Mouse (Mus musculus): ENCODE measurements around the gene Chst3.
"Not testable (repeated sequence)": the region's sequence is repeated elsewhere in the genome, so short reads cannot be mapped to it uniquely, and the experiment has no call there.

GRCm38 (mm10) chr10:60147510-60148047, 71.5 kb downstream of the Chst3 start:
- not testable (repeated sequence) for TF ChIP-seq CTCF (conservative IDR thresholded peaks at IDR 0.05; ENCODE audit: low read length); POU5F1 (IDR thresholded peaks at IDR 0.05; ENCODE audit: borderline replicate concordance, low read length)
- TF ChIP-seq NANOG (IDR thresholded peaks at IDR 0.05; ENCODE audit: borderline replicate concordance, low read length) = peak; percentile 67
